ENCODE assay signal across 12 mouse cellular contexts in the genomic region with DNA sequence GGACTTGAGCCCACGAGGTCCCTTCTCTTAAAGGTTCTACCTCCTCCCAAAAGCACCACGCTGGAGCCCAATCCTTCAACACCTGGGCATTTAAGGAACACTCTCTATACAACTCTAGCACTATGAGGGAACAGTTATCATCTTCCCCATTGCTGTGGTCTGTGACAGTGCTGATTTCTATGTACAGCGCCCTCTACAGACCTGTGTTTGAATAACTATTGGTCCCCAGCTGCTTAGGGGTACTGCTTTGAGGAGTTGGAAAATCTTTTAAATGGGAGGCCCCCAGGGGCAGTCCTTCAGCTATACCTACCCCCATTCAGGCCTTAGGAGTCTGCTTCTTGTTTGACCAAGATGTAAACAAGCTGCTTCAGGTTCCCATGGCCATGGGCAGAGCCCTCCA. TPM values are rescaled to one million over a fixed set of nuclear protein-coding genes. Genes with fewer than 3 reads are reported as not detected.
DNase-seq lines count a peak whose midpoint lies in the region; ATAC-seq and TF ChIP-seq lines count a peak whose summit lies in the region.
"Had no signal": no experiment of that assay in that cellular context is flagged by ENCODE, and none has a peak within 500 bp of the region (broad histone marks: within the 10 kb centered on the region; RNA-seq: fewer than 3 reads in every experiment).

No protein-coding gene starts in this region.

- ATAC-seq in forebrain, embryonic 11.5 days (replicated peaks; ENCODE audit: low FRiP score) = 0 out of 2 replicates have a peak, but pooled peaks have one; percentile 11
- ATAC-seq in forebrain, embryonic 13.5 days = no peak
- ATAC-seq in midbrain, embryonic 13.5 days = 0 out of 2 replicates have a peak, but pooled peaks have one; percentile 20
- ATAC-seq in midbrain, embryonic 14.5 days (ENCODE audit: low FRiP score, low TSS enrichment) = no peak
- no peak for ATAC-seq in inflammation-experienced regulatory T-cells, adult 6 months

- no peak overlapping the region for H3K9ac ChIP-seq in forebrain, embryonic 11.5 days (ENCODE audit: low read length)
- H3K9ac ChIP-seq in forebrain, embryonic 13.5 days = no peak overlapping the region
- no peak overlapping the region for H3K9ac ChIP-seq in midbrain, embryonic 13.5 days (replicated peaks)
- H3K9ac ChIP-seq in midbrain, embryonic 14.5 days (replicated peaks; ENCODE audit: low read length) = no peak overlapping the region
- H3K9ac ChIP-seq: heart, embryonic 15.5 days had no signal

- no peak overlapping the region for H3K4me3 ChIP-seq in forebrain, embryonic 11.5 days (ENCODE audit: low read depth, low read length)
- H3K4me3 ChIP-seq in forebrain, embryonic 13.5 days = no peak overlapping the region
- H3K4me3 ChIP-seq in midbrain, embryonic 13.5 days (replicated peaks) = no peak overlapping the region
- H3K4me3 ChIP-seq in midbrain, embryonic 14.5 days (replicated peaks; ENCODE audit: low read depth, low read length) = no peak overlapping the region
- H3K4me3 ChIP-seq in small intestine, adult 2 months (ENCODE audit: low read depth, low read length) = no peak overlapping the region
- H3K4me3 ChIP-seq: heart, embryonic 15.5 days; myocyte had no signal

- no peak for TF ChIP-seq POLR2A in small intestine, adult 2 months (IDR thresholded peaks at IDR 0.05; ENCODE audit: low read depth, low read length)

- no peaks in the 10 kb centered on the region for H3K27me3 ChIP-seq in forebrain, embryonic 11.5 days (ENCODE audit: control insufficient read depth, insufficient read depth, low read length)
- H3K27me3 ChIP-seq in forebrain, embryonic 13.5 days = no peaks in the 10 kb centered on the region
- no peaks in the 10 kb centered on the region for H3K27me3 ChIP-seq in midbrain, embryonic 13.5 days
- no peaks in the 10 kb centered on the region for H3K27me3 ChIP-seq in midbrain, embryonic 14.5 days (ENCODE audit: control insufficient read depth, insufficient read depth, low read length)
- H3K27me3 ChIP-seq in small intestine, adult 2 months (ENCODE audit: control insufficient read depth, insufficient read depth, low read length) = no peaks in the 10 kb centered on the region
- H3K27me3 ChIP-seq: heart, embryonic 15.5 days had no signal

- H3K36me3 ChIP-seq in forebrain, embryonic 11.5 days (ENCODE audit: control insufficient read depth, insufficient read depth, low read length) = no peaks in the 10 kb centered on the region
- H3K36me3 ChIP-seq in forebrain, embryonic 13.5 days (ENCODE audit: poor library complexity, severe bottlenecking) = no peaks in the 10 kb centered on the region
- no peaks in the 10 kb centered on the region for H3K36me3 ChIP-seq in midbrain, embryonic 13.5 days
- H3K36me3 ChIP-seq in midbrain, embryonic 14.5 days (ENCODE audit: control insufficient read depth, insufficient read depth, low read length) = no peaks in the 10 kb centered on the region
- no peaks in the 10 kb centered on the region for H3K36me3 ChIP-seq in small intestine, adult 2 months (ENCODE audit: control insufficient read depth, insufficient read depth, low read length)
- H3K36me3 ChIP-seq: heart, embryonic 15.5 days had no signal

- peak; percentile 14; the same call in 1 of the 2 replicates for TF ChIP-seq CTCF in small intestine, adult 2 months (IDR thresholded peaks at IDR 0.05; ENCODE audit: extremely low read depth, insufficient read length, insufficient replicate concordance, low read depth, low read length)

- no peaks in the 10 kb centered on the region for H3K9me3 ChIP-seq in forebrain, embryonic 11.5 days (ENCODE audit: control insufficient read depth, low read length)
- no peaks in the 10 kb centered on the region for H3K9me3 ChIP-seq in forebrain, embryonic 13.5 days (replicated peaks)
- H3K9me3 ChIP-seq in midbrain, embryonic 13.5 days = no peaks in the 10 kb centered on the region
- no peaks in the 10 kb centered on the region for H3K9me3 ChIP-seq in midbrain, embryonic 14.5 days (ENCODE audit: control insufficient read depth, low read length)
- H3K9me3 ChIP-seq: heart, embryonic 15.5 days had no signal

- H3K4me2 ChIP-seq in forebrain, embryonic 11.5 days (ENCODE audit: low read depth, low read length, severe bottlenecking) = no peak overlapping the region
- H3K4me2 ChIP-seq in forebrain, embryonic 13.5 days = no peak overlapping the region
- H3K4me2 ChIP-seq in midbrain, embryonic 13.5 days (replicated peaks) = no peak overlapping the region
- no peak overlapping the region for H3K4me2 ChIP-seq in midbrain, embryonic 14.5 days (ENCODE audit: low read length)
- H3K4me2 ChIP-seq: heart, embryonic 15.5 days had no signal

- H3K4me1 ChIP-seq in forebrain, embryonic 11.5 days (replicated peaks; ENCODE audit: control insufficient read depth, insufficient read depth, low read length) = no peaks in the 10 kb centered on the region
- H3K4me1 ChIP-seq in forebrain, embryonic 13.5 days = no peaks in the 10 kb centered on the region
- no peaks in the 10 kb centered on the region for H3K4me1 ChIP-seq in midbrain, embryonic 13.5 days (replicated peaks)
- no peaks in the 10 kb centered on the region for H3K4me1 ChIP-seq in midbrain, embryonic 14.5 days (ENCODE audit: control insufficient read depth, insufficient read depth, low read length)
- peaks cover 2% of the 10 kb centered on the region; the same call in 1 of the 2 replicates for H3K4me1 ChIP-seq in small intestine, adult 2 months (ENCODE audit: control insufficient read depth, insufficient read depth, insufficient read length, low read length)

- DNase-seq in forebrain, embryonic 11.5 days (ENCODE audit: low spot score) = no peak
- DNase-seq in midbrain, embryonic 14.5 days = no peak
- DNase-seq in c-Kit-positive CD71-negative TER-119-negative erythroid progenitor cells, embryonic 14.5 days (ENCODE audit: low read depth) = peak; percentile 25
- DNase-seq in adrenal gland, postnatal 36 days = no peak

- WGBS in forebrain, embryonic 11.5 days = 64% methylated on average over 3 of the region's 3 CpGs
- 64% methylated on average over 3 of the region's 3 CpGs for WGBS in forebrain, embryonic 13.5 days
- 61% methylated on average over 3 of the region's 3 CpGs for WGBS in midbrain, embryonic 13.5 days
- WGBS in midbrain, embryonic 14.5 days = 61% methylated on average over 3 of the region's 3 CpGs
- 67% methylated on average over 3 of the region's 3 CpGs for WGBS in small intestine, adult 2 months

- H3K27ac ChIP-seq in forebrain, embryonic 11.5 days (ENCODE audit: low read depth, low read length) = no peak overlapping the region
- no peak overlapping the region for H3K27ac ChIP-seq in forebrain, embryonic 13.5 days
- H3K27ac ChIP-seq in midbrain, embryonic 13.5 days = no peak overlapping the region
- H3K27ac ChIP-seq in midbrain, embryonic 14.5 days (replicated peaks; ENCODE audit: low read depth, low read length) = no peak overlapping the region
- no peak overlapping the region for H3K27ac ChIP-seq in small intestine, adult 2 months (ENCODE audit: insufficient read depth, low read depth, low read length)
- H3K27ac ChIP-seq: heart, embryonic 15.5 days had no signal

RNA-seq across cellular contexts. Expression of a gene that starts 5.7 kb away (rescaled TPM):
- polyA plus RNA-seq in forebrain, embryonic 11.5 days (2014; fragmentation: Nextera tagmentation; extraction: Ambion mirVana) = not detected in 2 replicates
- not detected in 2 replicates for polyA plus RNA-seq in forebrain, embryonic 13.5 days (2015; fragmentation: Nextera tagmentation; extraction: Ambion mirVana)
- polyA plus RNA-seq in midbrain, embryonic 13.5 days (2015; fragmentation: Nextera tagmentation; extraction: Ambion mirVana) = not detected in 2 replicates
- polyA plus RNA-seq in midbrain, embryonic 14.5 days (2014; fragmentation: Nextera tagmentation; extraction: Ambion mirVana) = not detected in 2 replicates
- polyA plus RNA-seq in small intestine, adult 2 months (2012; rRNA removed) = not detected in 2 replicates
- under 1 TPM in 2 of 3 experiments, not detected in 1; 0.42 to 0.91 TPM for polyA plus RNA-seq in inflammation-experienced regulatory T-cells, adult 6 months (2017; shearing (Covaris generic))
- total RNA-seq in adrenal gland, postnatal 36 days (2021) = not detected
- total RNA-seq: layer of hippocampus, adult 18-20 months; liver, adult 2 months had no signal
- polyA plus RNA-seq: heart, embryonic 15.5 days; myocyte had no signal

Comparison
In these comparisons a context has a peak if more than half of its experiments do, and no peak if none do; other contexts are left out.
1. ATAC-seq: peak in forebrain, embryonic 11.5 days (single experiment) and midbrain, embryonic 13.5 days (single experiment); none in forebrain, embryonic 13.5 days (single experiment), midbrain, embryonic 14.5 days (single experiment) and inflammation-experienced regulatory T-cells, adult 6 months (single experiment).